Mouse (Mus musculus) R1 (cell line): ENCODE data around the gene Zfp52.
A peak's percentile ranks its signal among the peaks of the same experiment; 100 is the strongest.

Experiments
- DNase-seq: peaks from one replicate; pipeline ENCODE4 v3.0.0-alpha.2; 2018; ENCODE audit warnings: low read depth, low spot score

The Zfp52 gene

GRCm38 (mm10) chr17:21535096-21536001, at the start of gene Zfp52:
TSS of gene Zfp52 (plus strand) at chr17:21535539.
- DNase-seq: peak; percentile 87

GRCm38 (mm10) chr17:21488760-21489499, 46.4 kb upstream of the Zfp52 start, which contains the start of gene Zfp53:
TSS of gene Zfp53 (plus strand) at chr17:21488998.
- peak; percentile 98 for DNase-seq

- no peak for DNase-seq
Observed at GRCm38 (mm10) chr17:21489500-21490001, 45.8 kb upstream of the Zfp52 start.

GRCm38 (mm10) chr17:21501365-21501764, 34.0 kb upstream of the Zfp52 start:
- no peak for DNase-seq

- DNase-seq: peak; percentile 37
Observed at GRCm38 (mm10) chr17:21504524-21504923, 30.8 kb upstream of the Zfp52 start.

- no peak for DNase-seq
Observed at GRCm38 (mm10) chr17:21506258-21506657, 29.1 kb upstream of the Zfp52 start.

GRCm38 (mm10) chr17:21509756-21510155, 25.6 kb upstream of the Zfp52 start:
- no peak for DNase-seq

GRCm38 (mm10) chr17:21515403-21516105, 19.8 kb upstream of the Zfp52 start:
- peak; percentile 88 for DNase-seq

- peak; percentile 87 for DNase-seq
Observed at GRCm38 (mm10) chr17:21516201-21517129, 18.9 kb upstream of the Zfp52 start.

GRCm38 (mm10) chr17:21517130-21517671, 18.1 kb upstream of the Zfp52 start:
- no peak for DNase-seq

GRCm38 (mm10) chr17:21526270-21526669, 9.1 kb upstream of the Zfp52 start:
- DNase-seq: no peak

- peak; percentile 86 for DNase-seq
Observed at GRCm38 (mm10) chr17:21530645-21531330, 4.6 kb upstream of the Zfp52 start.

GRCm38 (mm10) chr17:21531621-21532020, 3.7 kb upstream of the Zfp52 start:
- DNase-seq: peak; percentile 35

GRCm38 (mm10) chr17:21532101-21532951, 3.0 kb upstream of the Zfp52 start:
- peak; percentile 91 for DNase-seq

- DNase-seq: no peak
Observed at GRCm38 (mm10) chr17:21533961-21534360, 1.4 kb upstream of the Zfp52 start.

- peak; percentile 91 for DNase-seq
Observed at GRCm38 (mm10) chr17:21534460-21535095, 761 bp upstream of the Zfp52 start.

- no peak for DNase-seq
Observed at GRCm38 (mm10) chr17:21536096-21536495, 757 bp downstream of the Zfp52 start.

GRCm38 (mm10) chr17:21536676-21537075, 1.3 kb downstream of the Zfp52 start:
- no peak for DNase-seq
